Mouse (Mus musculus) CH12.LX (cell line): ENCODE results near the gene Kcnd3.

Source experiments
- CTCF ChIP-seq, 2 experiments: IDR thresholded peaks in 1 of 2; conservative IDR thresholded peaks in 1 of 2; 2 replicates each; pipeline ENCODE4 v1.5.1; 2011 to 2012; ENCODE audit warnings: low read depth in 2 of 2, low read length in 2 of 2, improper control_type of control experiment in 1 of 2, inconsistent platforms in 1 of 2, mild to moderate bottlenecking in 1 of 2, moderate library complexity in 1 of 2
- E2F4 ChIP-seq: IDR thresholded peaks from 2 replicates; pipeline ENCODE4 v1.6.1; 2011; ENCODE audit warnings: low read depth, low read length, improper control_type of control experiment; ENCODE audit not compliant: insufficient replicate concordance
- EP300 ChIP-seq: IDR thresholded peaks from 2 replicates; pipeline ENCODE4 v1.6.1; 2011; ENCODE audit warnings: low read length, improper control_type of control experiment
- ETS1 ChIP-seq: conservative IDR thresholded peaks from 2 replicates; pipeline ENCODE4 v1.6.1; 2012; ENCODE audit warnings: low read depth, mild to moderate bottlenecking, inconsistent platforms, low read length, improper control_type of control experiment, moderate library complexity
- MYC ChIP-seq: IDR thresholded peaks from 2 replicates; pipeline ENCODE4 v1.6.1; 2011; ENCODE audit warnings: low read depth, mild to moderate bottlenecking, improper control_type of control experiment, low read length
- POLR2A ChIP-seq: IDR thresholded peaks from 2 replicates; pipeline ENCODE4 v1.6.1; 2011; ENCODE audit warnings: low read depth, mild to moderate bottlenecking, improper control_type of control experiment, low read length
- USF2 ChIP-seq: conservative IDR thresholded peaks from 2 replicates; pipeline ENCODE4 v1.6.1; 2011; ENCODE audit warnings: low read depth, low read length, improper control_type of control experiment

- no peak for TF ChIP-seq USF2
- TF ChIP-seq POLR2A, result no peak
- TF ChIP-seq EP300, result no peak
- TF ChIP-seq MYC, result no peak
- TF ChIP-seq E2F4, result no peak
- TF ChIP-seq ETS1, result no peak
- TF ChIP-seq CTCF (conservative IDR thresholded peaks at IDR 0.05 in 1 of 2, IDR thresholded peaks at IDR 0.05 in 1 of 2; ENCODE audit: low read depth in 2 of 2, low read length in 2 of 2), result no peak
Observed at GRCm38 (mm10) chr3:105457657-105458056, 5.5 kb downstream of the Kcnd3 start.
